Mouse (Mus musculus): ENCODE data around the gene Gm9736. TPM values are rescaled to one million over a fixed set of nuclear protein-coding genes. Genes with fewer than 3 reads are reported as not detected.
"Not testable (repeated sequence)": the region's sequence is repeated elsewhere in the genome, so short reads cannot be mapped to it uniquely, and the experiment has no call there.

Gm9736 gene
- polyA plus RNA-seq, 1 experiment from 2014 or later = not detected

- H3K4me1 ChIP-seq (replicated peaks); H3K27ac ChIP-seq; DNase-seq (ENCODE audit: low spot score); H3K9me3 ChIP-seq; H3K4me3 ChIP-seq; H3K36me3 ChIP-seq; H3K27me3 ChIP-seq (ENCODE audit: insufficient read depth, poor library complexity, severe bottlenecking): not testable (repeated sequence)
- 67% methylated on average over 1 of the region's 1 CpGs for WGBS
These were observed 8.4 kb upstream of the Gm9736 start, which contains the start of gene Gm3233 for GRCm38 (mm10) chr10:77759582-77759981. TSS of gene Gm3233 (minus strand) at chr10:77759682.

- peaks cover 9% of the 10 kb centered on the region; the same call in 1 of the 2 replicates for H3K4me1 ChIP-seq (replicated peaks)
- DNase-seq (ENCODE audit: low spot score) = no peak
- H3K27ac ChIP-seq = no peak overlapping the region
- H3K4me3 ChIP-seq = no peak overlapping the region
- 0 out of 2 replicates have a peak, but pooled peaks cover 2% of the 10 kb centered on the region for H3K9me3 ChIP-seq
- H3K27me3 ChIP-seq (ENCODE audit: insufficient read depth, poor library complexity, severe bottlenecking) = no peaks in the 10 kb centered on the region
- H3K36me3 ChIP-seq = no peaks in the 10 kb centered on the region
These were observed 2.3 kb upstream of the Gm9736 start for GRCm38 (mm10) chr10:77753448-77753847.

DNA sequence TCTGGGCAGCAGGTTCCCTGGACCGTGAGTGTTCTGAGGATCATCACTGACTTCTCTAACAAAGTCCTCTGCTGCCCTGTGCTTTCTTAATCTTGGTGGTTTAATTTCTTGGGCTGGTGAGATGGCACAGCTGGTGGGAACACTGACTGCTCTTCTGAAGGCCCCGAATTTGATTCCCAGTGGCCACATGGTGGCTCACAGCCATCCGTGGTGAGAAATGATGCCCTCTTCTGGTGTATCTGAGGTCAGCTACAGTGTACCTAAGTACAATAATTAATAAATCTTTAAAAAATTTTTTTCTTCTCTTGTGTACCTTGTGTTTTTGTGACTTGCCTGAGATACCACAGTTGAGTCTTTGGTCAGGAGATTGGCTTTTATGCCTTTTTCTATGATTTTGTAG is 1.2 kb upstream of the Gm9736 start:
- not testable (repeated sequence) for H3K27ac ChIP-seq; H3K27me3 ChIP-seq (ENCODE audit: insufficient read depth, poor library complexity, severe bottlenecking); H3K9me3 ChIP-seq; H3K36me3 ChIP-seq; H3K4me3 ChIP-seq; DNase-seq (ENCODE audit: low spot score); H3K4me1 ChIP-seq (replicated peaks)
- 68% methylated on average over 3 of the region's 3 CpGs for WGBS

GRCm38 (mm10) chr10:77750686-77751085 is 468 bp downstream of the Gm9736 start:
- H3K4me3 ChIP-seq; H3K36me3 ChIP-seq; H3K27ac ChIP-seq; H3K9me3 ChIP-seq; DNase-seq (ENCODE audit: low spot score); H3K4me1 ChIP-seq (replicated peaks); H3K27me3 ChIP-seq (ENCODE audit: insufficient read depth, poor library complexity, severe bottlenecking): not testable (repeated sequence)
- WGBS = 71% methylated on average over 1 of the region's 1 CpGs

GRCm38 (mm10) chr10:77741924-77742688 is 9.0 kb downstream of the Gm9736 start, which contains the start of gene Gm18596:
TSS of gene Gm18596 (minus strand) at chr10:77742638.
- H3K9me3 ChIP-seq; DNase-seq (ENCODE audit: low spot score); H3K27me3 ChIP-seq (ENCODE audit: insufficient read depth, poor library complexity, severe bottlenecking); H3K36me3 ChIP-seq; H3K4me3 ChIP-seq: not testable (repeated sequence)
- 47% methylated on average over 5 of the region's 5 CpGs for WGBS
- peak within 1 kb of the TSS; percentile 9 for H3K27ac ChIP-seq
- peaks cover 41% of the 10 kb centered on the region for H3K4me1 ChIP-seq (replicated peaks)

DNA sequence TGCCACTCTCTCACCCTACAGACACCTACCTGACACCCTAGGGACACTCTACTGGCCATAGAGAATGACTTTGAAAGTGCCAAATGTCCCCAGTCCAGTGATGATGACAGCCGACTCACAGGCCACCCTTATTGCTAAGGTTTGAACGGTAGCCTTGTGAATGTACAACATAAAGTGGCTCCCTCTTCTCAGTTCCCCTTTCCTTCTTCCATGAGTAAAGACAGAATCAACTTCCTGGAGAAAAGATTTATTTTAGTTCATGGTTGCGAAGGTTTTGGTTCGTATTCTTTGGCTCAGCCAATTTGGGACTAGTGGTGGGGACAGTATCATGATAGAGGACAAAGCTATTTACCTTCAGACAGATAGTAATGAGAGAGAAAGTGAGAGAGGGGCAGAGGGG is 12.2 kb downstream of the Gm9736 start:
- Histone ChIP-seq H3K4me1 (replicated peaks) (peaks cover 35% of the 10 kb centered on the region), H3K36me3 (no peaks in the 10 kb centered on the region), H3K9me3 (peaks cover 16% of the 10 kb centered on the region), H3K4me3 (no peak overlapping the region), H3K27ac (no peak overlapping the region), H3K27me3 (ENCODE audit: insufficient read depth, poor library complexity, severe bottlenecking) (no peaks in the 10 kb centered on the region)
- 93% methylated on average over 4 of the region's 4 CpGs for WGBS
- no peak for DNase-seq (ENCODE audit: low spot score)

DNA sequence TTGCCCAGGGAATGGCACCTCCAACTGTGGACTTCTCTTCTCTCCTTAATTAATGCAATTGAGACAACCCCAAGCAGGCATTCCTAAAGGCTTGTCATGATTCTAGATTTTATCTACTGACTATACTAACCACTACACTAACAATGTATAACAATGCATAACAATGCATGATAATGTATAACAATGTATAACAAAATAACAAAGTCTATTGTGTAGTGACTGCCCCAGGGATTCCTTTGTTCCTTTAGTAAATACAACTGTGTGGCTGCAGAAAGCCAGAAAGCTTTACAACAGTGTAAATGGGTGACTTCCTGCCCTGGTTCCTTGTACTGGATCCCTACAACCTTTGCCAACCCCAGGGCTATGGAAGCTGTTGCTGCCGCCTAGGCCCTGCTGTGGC is 15.2 kb downstream of the Gm9736 start:
- no peaks in the 10 kb centered on the region for H3K36me3 ChIP-seq
- peaks cover 16% of the 10 kb centered on the region for H3K9me3 ChIP-seq
- DNase-seq (ENCODE audit: low spot score) = no peak
- H3K27me3 ChIP-seq (ENCODE audit: insufficient read depth, poor library complexity, severe bottlenecking) = no peaks in the 10 kb centered on the region
- no peak overlapping the region for H3K27ac ChIP-seq
- 95% methylated on average over 1 of the region's 1 CpGs for WGBS
- peaks cover 20% of the 10 kb centered on the region for H3K4me1 ChIP-seq (replicated peaks)
- H3K4me3 ChIP-seq = no peak overlapping the region

DNA sequence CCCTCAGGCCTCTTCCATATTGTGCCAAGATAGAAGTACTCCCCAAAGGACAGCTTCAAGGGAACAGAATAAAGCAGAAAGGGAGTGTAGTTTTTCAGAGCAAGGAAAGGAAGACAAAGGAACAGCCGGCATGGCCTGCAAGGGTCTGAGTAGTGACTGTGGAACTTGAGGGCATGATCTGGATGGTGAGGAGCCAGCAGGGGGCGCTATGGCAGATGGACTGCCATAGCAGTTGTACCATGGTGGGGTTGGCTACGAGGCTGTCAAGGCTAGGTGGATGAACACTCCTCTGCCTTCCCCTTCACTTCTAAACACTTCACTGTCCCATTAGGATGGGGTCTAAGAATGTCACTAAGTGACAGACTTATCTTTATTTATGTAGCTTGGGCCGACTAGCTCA is 21.9 kb downstream of the Gm9736 start:
- Histone ChIP-seq H3K27ac (no peak overlapping the region), H3K9me3 (no peaks in the 10 kb centered on the region), H3K27me3 (ENCODE audit: insufficient read depth, poor library complexity, severe bottlenecking) (no peaks in the 10 kb centered on the region), H3K4me3 (no peak overlapping the region), H3K4me1 (replicated peaks) (no peaks in the 10 kb centered on the region), H3K36me3 (no peaks in the 10 kb centered on the region)
- 54% methylated on average over 4 of the region's 4 CpGs for WGBS
- peak; percentile 18 for DNase-seq (ENCODE audit: low spot score)

GRCm38 (mm10) chr10:77728280-77728679 is 22.9 kb downstream of the Gm9736 start:
- Histone ChIP-seq H3K4me3 (no peak overlapping the region), H3K4me1 (replicated peaks) (no peaks in the 10 kb centered on the region), H3K27me3 (ENCODE audit: insufficient read depth, poor library complexity, severe bottlenecking) (no peaks in the 10 kb centered on the region), H3K27ac (no peak overlapping the region), H3K9me3 (no peaks in the 10 kb centered on the region), H3K36me3 (no peaks in the 10 kb centered on the region)
- DNase-seq (ENCODE audit: low spot score) = no peak
- 65% methylated on average over 4 of the region's 4 CpGs for WGBS

GRCm38 (mm10) chr10:77726186-77726585 is 25.0 kb downstream of the Gm9736 start, which contains the start of gene Gm10100:
TSS of gene Gm10100 (plus strand) at chr10:77726486.
- H3K4me3 ChIP-seq = no peak within 1 kb of the TSS
- H3K4me1 ChIP-seq (replicated peaks) = no peaks in the 10 kb centered on the region
- no peaks in the 10 kb centered on the region for H3K9me3 ChIP-seq
- 43% methylated on average over 3 of the region's 3 CpGs for WGBS
- H3K27ac ChIP-seq = no peak within 1 kb of the TSS
- no peaks in the 10 kb centered on the region for H3K36me3 ChIP-seq
- DNase-seq (ENCODE audit: low spot score) = no peak
- H3K27me3 ChIP-seq (ENCODE audit: insufficient read depth, poor library complexity, severe bottlenecking) = no peaks in the 10 kb centered on the region

DNA sequence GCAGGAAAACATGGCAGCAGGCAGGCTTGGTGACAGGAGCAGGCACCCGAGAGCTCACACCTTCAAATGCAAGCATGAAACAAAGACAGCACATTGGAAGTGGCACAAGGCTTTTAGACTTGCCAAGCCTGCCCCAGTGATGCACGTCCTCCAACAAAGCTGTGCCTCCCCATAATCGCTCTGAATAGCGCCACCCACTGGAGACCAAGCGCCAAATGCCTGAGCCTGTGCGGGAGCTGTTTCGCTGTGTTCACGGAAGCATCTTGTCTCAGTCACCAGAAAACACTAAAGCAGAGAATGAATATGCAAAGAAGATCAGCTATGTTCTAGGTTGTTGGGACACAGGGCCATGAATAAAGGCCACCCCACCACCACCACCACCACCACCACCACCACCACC is 26.3 kb downstream of the Gm9736 start:
- 79% methylated on average over 8 of the region's 8 CpGs for WGBS
- no peak overlapping the region for H3K27ac ChIP-seq
- H3K36me3 ChIP-seq = no peaks in the 10 kb centered on the region
- H3K4me3 ChIP-seq = no peak overlapping the region
- no peaks in the 10 kb centered on the region for H3K27me3 ChIP-seq (ENCODE audit: insufficient read depth, poor library complexity, severe bottlenecking)
- peaks cover 3% of the 10 kb centered on the region; the same call in 1 of the 2 replicates for H3K9me3 ChIP-seq
- no peaks in the 10 kb centered on the region for H3K4me1 ChIP-seq (replicated peaks)
- no peak for DNase-seq (ENCODE audit: low spot score)

DNA sequence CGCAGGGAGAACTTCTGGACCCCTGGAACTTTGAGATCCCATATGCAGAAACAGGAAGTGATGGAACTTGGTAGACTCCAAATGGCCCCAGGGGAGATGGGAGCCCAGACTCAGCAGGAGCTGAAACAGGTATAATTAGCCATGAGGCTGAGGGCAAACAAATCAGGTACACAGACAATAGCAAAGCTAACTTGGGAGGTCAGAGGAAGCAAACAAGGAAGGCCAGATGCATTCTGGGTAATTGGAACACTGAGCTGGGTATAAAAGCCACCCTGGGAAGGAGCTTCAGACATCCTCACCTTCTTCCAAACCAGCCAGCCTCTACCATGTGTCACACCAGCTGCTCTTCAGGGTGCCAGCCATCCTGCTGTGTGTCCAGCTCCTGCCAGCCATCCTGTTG is 30.9 kb downstream of the Gm9736 start, which contains the start of gene Krtap12-1:
TSS of gene Krtap12-1 (plus strand) at position 301 of the 400 bp plus-strand sequence.
- not testable (repeated sequence) for H3K9me3 ChIP-seq; DNase-seq (ENCODE audit: low spot score); H3K27me3 ChIP-seq (ENCODE audit: insufficient read depth, poor library complexity, severe bottlenecking); H3K4me1 ChIP-seq (replicated peaks); H3K4me3 ChIP-seq; H3K27ac ChIP-seq; H3K36me3 ChIP-seq
- 82% methylated on average over 1 of the region's 1 CpGs for WGBS

DNA sequence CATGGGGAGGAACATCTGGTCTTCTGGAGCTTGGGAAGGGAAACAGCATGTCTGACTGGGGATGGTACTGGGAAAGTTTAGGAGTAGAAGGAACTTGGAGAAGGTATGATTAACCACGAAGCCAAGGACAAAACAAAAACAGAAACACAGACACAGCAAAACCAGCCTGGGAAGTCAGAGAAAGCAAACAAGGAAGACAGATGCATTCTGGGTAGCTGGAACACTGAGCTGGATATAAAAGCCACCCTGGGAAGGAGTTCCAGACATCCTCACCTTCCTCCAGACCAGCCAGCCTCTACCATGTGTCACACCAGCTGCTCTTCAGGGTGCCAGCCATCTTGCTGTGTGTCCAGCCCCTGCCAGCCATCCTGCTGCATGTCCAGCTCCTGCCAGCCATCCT is 35.6 kb downstream of the Gm9736 start, which contains the start of gene Gm10142:
TSS of gene Gm10142 (plus strand) at position 301 of the 400 bp plus-strand sequence.
- WGBS = 79% methylated on average over 1 of the region's 1 CpGs
- Histone ChIP-seq H3K27ac (no peak within 1 kb of the TSS), H3K4me1 (replicated peaks) (no peaks in the 10 kb centered on the region), H3K4me3 (no peak within 1 kb of the TSS), H3K27me3 (ENCODE audit: insufficient read depth, poor library complexity, severe bottlenecking) (no peaks in the 10 kb centered on the region), H3K36me3 (no peaks in the 10 kb centered on the region), H3K9me3 (peaks cover 11% of the 10 kb centered on the region; the same call in 1 of the 2 replicates)
- DNase-seq (ENCODE audit: low spot score) = no peak

All from hindbrain, embryonic 10.5 days (tissue).